Mouse (Mus musculus) lung, postnatal 0 days (tissue): ENCODE measurements around the gene Lao1.

Experiments
- CTCF ChIP-seq: IDR thresholded peaks from 2 replicates; pipeline ENCODE4 v1.5.1; 2016; ENCODE audit warnings: antibody characterized with exemption, mild to moderate bottlenecking
- EP300 ChIP-seq: IDR thresholded peaks from 2 replicates; pipeline ENCODE4 v1.6.1; 2016; ENCODE audit warnings: antibody characterized with exemption, mild to moderate bottlenecking, control low read depth

DNA sequence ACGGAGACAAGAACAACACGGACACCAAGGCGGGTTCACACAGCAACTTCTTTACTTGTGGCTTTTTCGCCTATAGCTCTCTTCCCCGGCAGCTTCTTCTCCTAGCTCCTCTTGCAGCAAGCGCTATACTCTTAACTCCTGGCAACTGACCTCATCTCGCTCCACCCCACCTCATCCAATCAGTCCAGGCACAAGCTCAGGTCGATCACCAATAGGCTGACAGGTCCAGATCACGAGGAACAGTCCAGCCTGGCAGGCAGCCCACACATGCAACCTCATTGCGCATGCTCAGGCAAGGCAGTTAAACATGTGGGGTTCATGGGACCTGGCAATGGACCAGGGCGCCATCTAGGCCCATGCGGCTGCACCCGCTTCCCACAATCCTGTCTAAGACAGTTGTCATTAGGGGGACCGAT lies 35.8 kb downstream of the Lao1 start:
- TF ChIP-seq CTCF (no peak), EP300 (no peak)
